Mouse (Mus musculus) stomach, embryonic 15.5 days (tissue): ENCODE results near the gene Mast4. TPM values are rescaled to one million over a fixed set of nuclear protein-coding genes. Genes with fewer than 3 reads are reported as not detected.

Experiments
- ATAC-seq: fragments of 200-750 bp; cut with Nextera tagmentation; 2 replicates; pipeline ENCODE4 v1.8.0; 2017; ENCODE audit warnings: low read depth, moderate number of reproducible peaks, moderate TSS enrichment; ENCODE audit not compliant: insufficient read depth, low FRiP score
- H3K27ac ChIP-seq: fragments of 300-500 bp; sonication (generic); 2 replicates; pipeline ENCODE4 v1.5.1; 2015; ENCODE audit warnings: mild to moderate bottlenecking, inconsistent platforms
- H3K27me3 ChIP-seq: fragments of 300-500 bp; sonication (generic); replicated peaks from 2 replicates; pipeline ENCODE4 v1.6.1; 2015; ENCODE audit warnings: inconsistent platforms
- H3K36me3 ChIP-seq: fragments of 300-500 bp; sonication (generic); 2 replicates; pipeline ENCODE4 v1.6.1; 2015; ENCODE audit warnings: inconsistent platforms
- H3K4me1 ChIP-seq: fragments of 300-500 bp; sonication (generic); 2 replicates; pipeline ENCODE4 v1.6.1; 2015; ENCODE audit warnings: inconsistent platforms
- H3K4me2 ChIP-seq: fragments of 300-500 bp; sonication (generic); 2 replicates; pipeline ENCODE4 v1.6.1; 2015; ENCODE audit warnings: mild to moderate bottlenecking, inconsistent platforms
- H3K4me3 ChIP-seq: fragments of 300-500 bp; sonication (generic); replicated peaks from 2 replicates; pipeline ENCODE4 v1.5.1; 2015; ENCODE audit warnings: inconsistent platforms
- H3K9ac ChIP-seq: fragments of 300-500 bp; sonication (generic); 2 replicates; pipeline ENCODE4 v1.6.1; 2015; ENCODE audit warnings: inconsistent platforms
- H3K9me3 ChIP-seq: fragments of 300-500 bp; sonication (generic); 2 replicates; pipeline ENCODE4 v1.6.1; 2016; ENCODE audit warnings: inconsistent platforms
- WGBS: fragments of 180-500 bp; shearing (Covaris S2); methylation state at CpG from one replicate; pipeline ENCODE4 v1.1.7; 2015; 5-methylcytosine and 5-hydroxymethylcytosine counted together
- polyA plus RNA-seq: library from polyadenylated mRNA; unstranded; fragments of >200 nt; fragmentation: Nextera tagmentation; extraction: Ambion mirVana; gene quantifications from 2 replicates; pipeline ENCODE4 v1.2.1, GENCODE M21; 2015

Gene Mast4
- polyA plus RNA-seq, 1 experiment from 2014 or later, result 29.5 TPM

DNA sequence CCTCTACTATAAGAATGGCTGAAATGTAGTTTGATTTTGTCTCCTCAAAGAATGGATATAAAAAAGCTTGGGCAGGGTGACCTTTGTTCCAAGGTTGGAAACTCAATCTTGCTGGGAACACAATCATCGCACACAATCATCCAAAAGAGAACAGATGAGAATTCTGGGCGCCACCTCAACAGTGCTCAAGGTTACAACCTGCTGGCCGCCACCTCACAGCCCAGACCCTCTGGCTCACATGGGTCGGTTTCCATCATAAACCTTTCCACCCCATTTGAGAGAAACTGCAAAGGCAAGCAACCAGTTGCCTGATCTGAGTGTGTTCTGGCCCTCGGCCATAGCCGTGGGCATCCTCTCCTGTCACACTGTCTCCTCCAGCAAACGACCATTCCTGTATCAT is 414.6 kb downstream of the Mast4 start:
- H3K9me3 ChIP-seq, result no peaks in the 10 kb centered on the region
- no peaks in the 10 kb centered on the region for H3K36me3 ChIP-seq
- no peak overlapping the region for H3K27ac ChIP-seq
- H3K27me3 ChIP-seq, result no peaks in the 10 kb centered on the region
- H3K4me1 ChIP-seq, result no peaks in the 10 kb centered on the region
- no peak overlapping the region for H3K9ac ChIP-seq
- H3K4me3 ChIP-seq, result no peak overlapping the region
- no peak overlapping the region for H3K4me2 ChIP-seq
- ATAC-seq, result no peak
- WGBS, result 87% methylated on average over 7 of the region's 7 CpGs

DNA sequence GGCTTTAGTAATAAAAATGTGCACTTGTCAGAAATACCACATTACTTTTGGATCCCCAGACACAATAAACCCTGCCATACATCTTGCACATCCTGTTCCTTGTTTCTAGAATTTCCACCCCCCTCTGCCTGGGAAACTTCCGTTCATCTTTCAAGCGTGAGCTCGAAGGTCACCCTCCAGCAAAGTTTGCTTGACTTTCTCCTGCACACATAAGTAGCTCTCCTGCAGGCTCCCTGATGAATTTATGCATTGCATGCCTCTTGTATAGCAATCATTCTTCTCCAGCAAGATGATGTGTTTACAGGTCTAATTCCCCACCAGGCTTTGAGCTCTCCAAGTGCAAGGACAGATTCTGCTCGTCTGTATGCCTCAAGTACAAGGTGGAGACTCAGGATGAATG is 415.7 kb downstream of the Mast4 start:
- no peak overlapping the region for H3K4me2 ChIP-seq
- no peaks in the 10 kb centered on the region for H3K9me3 ChIP-seq
- no peak overlapping the region for H3K4me3 ChIP-seq
- no peak for ATAC-seq
- H3K4me1 ChIP-seq, result no peaks in the 10 kb centered on the region
- no peaks in the 10 kb centered on the region for H3K36me3 ChIP-seq
- no peaks in the 10 kb centered on the region for H3K27me3 ChIP-seq
- H3K9ac ChIP-seq, result no peak overlapping the region
- H3K27ac ChIP-seq, result no peak overlapping the region
- 21% methylated on average over 4 of the region's 4 CpGs for WGBS

DNA sequence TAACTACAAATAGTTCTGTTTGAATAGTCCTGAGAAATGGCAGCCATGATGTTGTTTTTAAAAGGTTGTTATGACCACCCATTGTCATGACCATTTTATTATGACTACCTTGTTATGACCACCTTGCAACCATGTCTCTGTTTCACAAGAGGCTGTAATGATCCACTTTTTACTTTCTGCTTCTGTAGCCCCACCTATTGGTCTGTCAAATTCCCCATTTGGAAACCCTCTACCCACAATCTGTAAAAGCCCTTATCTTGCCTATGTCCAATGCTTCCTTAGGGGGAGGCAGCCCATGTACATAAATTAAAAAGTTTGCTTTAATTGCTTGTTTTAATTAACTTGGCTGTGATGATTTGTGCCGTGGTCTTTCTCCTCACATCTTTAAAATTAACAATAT is 419.0 kb downstream of the Mast4 start:
- Histone ChIP-seq H3K36me3 (no peaks in the 10 kb centered on the region), H3K27me3 (no peaks in the 10 kb centered on the region), H3K9ac (no peak overlapping the region), H3K4me3 (no peak overlapping the region), H3K4me1 (no peaks in the 10 kb centered on the region), H3K4me2 (no peak overlapping the region), H3K9me3 (no peaks in the 10 kb centered on the region), H3K27ac (no peak overlapping the region)
- 64% methylated on average over 1 of the region's 1 CpGs for WGBS
- no peak for ATAC-seq

DNA sequence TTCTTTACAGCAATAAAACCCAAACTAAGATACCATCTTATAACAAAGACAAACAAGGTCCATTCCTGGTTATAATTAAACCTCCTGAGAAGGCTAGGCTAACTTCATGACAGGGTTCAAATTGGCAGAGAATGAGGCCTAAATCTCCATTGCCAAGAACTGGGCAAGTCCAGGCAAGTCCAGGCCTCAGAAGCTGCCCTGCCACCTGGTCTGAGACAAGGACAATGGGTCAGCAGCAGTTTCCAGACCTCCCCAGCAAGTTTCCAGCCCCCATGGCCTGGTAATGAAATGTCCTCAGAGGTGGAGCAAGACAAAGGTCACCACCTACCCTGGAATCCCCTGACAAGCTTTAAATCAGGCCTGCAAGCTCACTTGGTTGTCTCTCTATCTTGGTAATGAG is 419.5 kb downstream of the Mast4 start:
- H3K36me3 ChIP-seq, result no peaks in the 10 kb centered on the region
- H3K4me3 ChIP-seq, result no peak overlapping the region
- H3K4me2 ChIP-seq, result no peak overlapping the region
- no peaks in the 10 kb centered on the region for H3K9me3 ChIP-seq
- no peak overlapping the region for H3K27ac ChIP-seq
- no peak overlapping the region for H3K9ac ChIP-seq
- no peaks in the 10 kb centered on the region for H3K4me1 ChIP-seq
- no peaks in the 10 kb centered on the region for H3K27me3 ChIP-seq
- no peak for ATAC-seq

DNA sequence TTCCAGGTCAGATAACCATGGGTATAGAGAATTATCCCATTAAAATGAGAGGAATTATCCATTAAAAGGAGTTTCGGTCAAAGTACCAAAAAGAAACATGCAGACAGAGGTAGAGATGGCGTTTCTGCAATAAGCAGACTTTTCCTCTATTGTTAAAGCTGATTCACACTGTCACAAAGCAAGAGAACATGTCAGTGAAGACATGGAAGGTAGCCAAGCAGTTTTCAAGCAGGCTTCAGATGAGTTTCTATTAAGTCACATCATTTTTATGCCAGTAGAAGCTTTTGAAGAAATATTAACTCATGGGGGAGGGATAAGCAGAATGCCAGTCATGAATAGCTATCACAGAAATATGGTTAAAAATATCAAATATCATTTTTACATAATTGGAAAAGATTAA is 420.4 kb downstream of the Mast4 start:
- ATAC-seq, result no peak
- Histone ChIP-seq H3K4me3 (no peak overlapping the region), H3K9me3 (no peaks in the 10 kb centered on the region), H3K36me3 (no peaks in the 10 kb centered on the region), H3K9ac (no peak overlapping the region), H3K27me3 (no peaks in the 10 kb centered on the region), H3K4me1 (no peaks in the 10 kb centered on the region), H3K4me2 (no peak overlapping the region), H3K27ac (no peak overlapping the region)
- WGBS, result 88% methylated on average over 2 of the region's 2 CpGs

DNA sequence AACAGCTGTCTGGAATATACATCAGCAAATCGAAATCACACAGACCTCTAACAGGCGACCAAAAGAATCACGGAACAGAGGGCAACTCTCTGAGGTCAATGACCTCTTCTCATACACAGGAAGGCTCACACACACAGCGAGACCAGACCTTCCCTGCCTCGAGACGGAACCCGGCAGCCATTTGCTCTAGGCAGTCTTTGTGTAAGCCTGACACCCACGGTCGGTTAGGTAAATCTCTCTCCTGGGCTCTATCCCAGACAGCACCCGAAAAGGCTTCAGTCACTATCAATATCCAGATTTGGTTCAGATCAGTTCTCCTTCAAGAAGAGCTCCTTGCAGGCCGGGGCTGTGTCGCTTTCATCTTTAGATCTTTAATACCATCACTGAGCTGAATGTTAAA is 421.4 kb downstream of the Mast4 start:
- Histone ChIP-seq H3K4me3 (no peak overlapping the region), H3K27me3 (no peaks in the 10 kb centered on the region), H3K9me3 (no peaks in the 10 kb centered on the region), H3K4me1 (no peaks in the 10 kb centered on the region), H3K4me2 (no peak overlapping the region), H3K9ac (no peak overlapping the region), H3K27ac (no peak overlapping the region), H3K36me3 (no peaks in the 10 kb centered on the region)
- WGBS, result 77% methylated on average over 12 of the region's 12 CpGs
- no peak for ATAC-seq

DNA sequence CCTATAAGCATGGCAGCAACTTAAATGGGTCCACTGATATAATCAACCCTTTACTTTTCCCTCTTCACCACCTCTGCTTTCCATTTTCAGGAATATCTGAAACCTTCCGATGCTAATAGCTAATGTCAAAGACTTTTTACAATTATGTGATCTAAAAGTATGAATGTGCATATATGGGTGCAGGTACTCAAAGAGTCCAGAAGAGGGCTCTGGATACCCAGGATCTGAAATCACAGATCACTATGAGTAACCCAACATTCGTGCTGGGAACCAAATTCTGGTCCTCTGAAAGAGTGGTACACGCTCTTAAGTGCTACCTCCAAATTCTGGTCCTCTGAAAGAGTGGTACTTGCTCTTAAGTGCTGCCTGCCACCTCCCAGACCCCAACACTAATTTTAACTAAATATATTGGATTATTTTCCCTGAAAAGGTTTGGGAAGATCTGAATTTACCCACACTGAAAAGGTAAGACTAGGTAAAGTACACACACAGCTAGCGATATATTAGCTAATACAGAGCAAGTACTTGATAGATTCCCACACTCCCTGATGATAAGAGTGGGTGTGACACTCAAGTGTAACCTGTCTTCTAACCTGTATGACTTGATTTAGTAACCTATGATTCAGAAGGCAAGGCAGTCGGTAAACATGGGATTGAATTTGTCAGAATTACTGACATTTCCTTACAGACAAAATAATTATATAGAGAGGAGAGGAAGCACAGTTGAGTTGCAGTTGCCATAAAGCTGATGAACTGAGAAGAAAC is 424.5 kb downstream of the Mast4 start:
- Histone ChIP-seq H3K27me3 (no peaks in the 10 kb centered on the region), H3K9me3 (no peaks in the 10 kb centered on the region), H3K36me3 (no peaks in the 10 kb centered on the region), H3K4me1 (no peaks in the 10 kb centered on the region), H3K27ac (no peak overlapping the region), H3K4me3 (no peak overlapping the region), H3K4me2 (no peak overlapping the region), H3K9ac (no peak overlapping the region)
- 86% methylated on average over 5 of the region's 5 CpGs for WGBS
- ATAC-seq, result no peak

DNA sequence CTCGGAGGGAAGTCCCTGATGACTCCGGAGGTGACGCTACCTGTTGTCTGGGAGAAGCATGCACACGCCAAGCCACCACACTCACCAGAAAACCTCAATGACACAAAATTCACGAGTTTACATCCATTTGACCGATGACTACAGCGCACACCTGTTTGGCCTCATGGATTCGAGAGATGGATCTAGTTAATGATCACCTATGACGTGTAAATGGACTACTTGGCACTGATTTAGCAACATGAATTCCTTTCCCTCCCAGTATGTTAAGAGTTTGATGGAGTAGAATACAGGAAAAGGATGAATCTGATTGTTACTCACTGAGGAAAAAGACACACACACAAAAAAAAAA is 427.7 kb downstream of the Mast4 start:
- no peak for ATAC-seq
- WGBS, result 4% methylated on average over 9 of the region's 9 CpGs

DNA sequence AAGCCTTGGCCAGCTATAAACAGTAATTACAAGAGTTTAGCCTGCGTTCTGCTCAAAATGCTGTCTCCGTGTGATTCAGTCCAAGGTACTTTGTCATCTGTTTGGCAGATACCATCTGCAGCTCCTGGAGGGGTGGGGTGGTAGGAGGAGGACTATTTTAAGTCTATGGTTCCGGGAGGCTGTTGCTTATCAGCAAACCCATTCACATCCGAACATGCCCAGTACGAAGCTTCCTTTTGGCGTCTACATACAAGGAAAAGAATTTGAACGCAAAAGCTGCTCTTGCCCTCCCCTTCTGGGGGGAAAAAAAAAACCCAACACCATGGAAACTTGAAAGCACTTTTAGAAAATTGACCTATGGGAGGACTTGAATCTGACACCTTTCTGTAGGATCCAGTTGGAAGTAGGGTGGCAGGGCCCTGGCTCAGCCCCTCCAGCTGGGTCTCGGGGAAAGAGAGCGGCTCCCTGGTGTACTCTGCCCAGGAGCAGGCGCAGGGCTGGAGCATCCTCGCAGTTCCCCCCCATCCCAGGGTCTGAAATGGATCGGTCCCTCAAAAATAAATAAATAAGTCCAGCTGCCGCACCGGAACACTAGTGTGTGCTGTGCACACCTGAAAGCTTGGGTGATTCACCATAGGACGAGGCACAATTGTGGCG is 428.2 kb downstream of the Mast4 start:
- no peaks in the 10 kb centered on the region for H3K9me3 ChIP-seq
- no peaks in the 10 kb centered on the region for H3K36me3 ChIP-seq
- 0% methylated on average over 16 of the region's 16 CpGs for WGBS
- peak overlapping the region; percentile 90 for H3K27ac ChIP-seq
- H3K9ac ChIP-seq, result peak overlapping the region; percentile 49
- peak overlapping the region; percentile 77 for H3K4me2 ChIP-seq
- H3K4me1 ChIP-seq, result 0 out of 2 replicates have a peak, but pooled peaks cover 10% of the 10 kb centered on the region
- ATAC-seq, result peak; percentile 93
- no peaks in the 10 kb centered on the region for H3K27me3 ChIP-seq
- H3K4me3 ChIP-seq, result peak overlapping the region; percentile 61

More for the DNA sequence above, 427.7 kb downstream of the Mast4 start:
- H3K4me2 ChIP-seq, result peak overlapping the region; percentile 77
- H3K9me3 ChIP-seq, result no peaks in the 10 kb centered on the region
- H3K9ac ChIP-seq, result no peak overlapping the region
- H3K4me1 ChIP-seq, result 0 out of 2 replicates have a peak, but pooled peaks cover 10% of the 10 kb centered on the region
- no peaks in the 10 kb centered on the region for H3K36me3 ChIP-seq
- peak overlapping the region; percentile 90 for H3K27ac ChIP-seq
- H3K4me3 ChIP-seq, result peak overlapping the region; percentile 61
- no peaks in the 10 kb centered on the region for H3K27me3 ChIP-seq

DNA sequence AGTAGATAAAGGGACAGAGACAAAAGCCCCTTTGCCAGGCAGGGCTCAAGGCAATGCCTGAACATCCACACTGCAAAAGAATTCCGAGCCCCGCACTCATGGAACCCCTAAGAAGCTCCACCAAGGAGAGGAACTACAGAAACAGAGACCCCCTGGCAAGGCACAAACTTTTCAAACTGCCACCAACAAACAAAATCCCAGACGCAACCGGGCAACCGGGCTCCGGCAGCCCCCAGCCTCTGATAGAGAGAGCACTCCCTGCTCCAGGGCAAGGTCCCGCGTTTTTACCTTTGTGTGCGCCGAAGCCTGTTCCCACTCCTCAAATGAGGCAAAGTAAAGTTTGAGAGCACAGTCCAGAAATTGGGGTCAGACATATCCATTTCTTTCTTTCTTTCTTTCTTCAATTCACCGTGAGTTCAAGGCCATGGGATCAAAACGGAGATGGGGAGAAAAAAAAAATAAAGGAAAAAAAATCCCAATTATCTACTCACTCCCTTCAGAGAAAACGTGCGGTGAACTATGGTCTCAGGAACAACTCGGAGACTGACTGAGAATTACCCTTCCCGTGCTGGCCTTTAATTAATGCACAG is 428.8 kb downstream of the Mast4 start:
- Histone ChIP-seq H3K27me3 (no peaks in the 10 kb centered on the region), H3K4me3 (peak overlapping the region; percentile 61), H3K9me3 (no peaks in the 10 kb centered on the region), H3K36me3 (no peaks in the 10 kb centered on the region), H3K4me1 (0 out of 2 replicates have a peak, but pooled peaks cover 10% of the 10 kb centered on the region), H3K4me2 (peak overlapping the region; percentile 77), H3K27ac (peak overlapping the region; percentile 90), H3K9ac (peak overlapping the region; percentile 49)
- WGBS, result 1% methylated on average over 16 of the region's 16 CpGs
- ATAC-seq, result no peak

DNA sequence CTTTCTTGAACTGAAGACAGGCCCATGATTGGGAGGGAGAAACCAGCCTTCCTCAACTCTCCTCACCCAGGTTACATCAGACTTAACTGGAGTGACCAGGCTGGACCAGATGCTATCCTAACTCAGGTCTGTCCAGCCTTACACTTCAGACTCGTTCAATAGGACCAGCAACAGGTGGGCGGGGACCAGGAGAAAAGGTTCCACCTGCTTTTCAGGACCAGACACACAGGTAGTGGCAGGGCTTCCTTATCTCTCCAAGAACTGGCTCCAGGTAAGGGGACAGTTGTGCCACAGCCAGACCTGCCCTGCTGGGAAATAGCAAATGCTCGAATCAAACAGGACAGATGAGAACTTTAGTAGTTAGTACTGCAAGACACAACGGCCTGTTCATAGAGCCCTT is 430.6 kb downstream of the Mast4 start:
- no peak overlapping the region for H3K9ac ChIP-seq
- ATAC-seq, result no peak
- no peak overlapping the region for H3K4me3 ChIP-seq
- WGBS, result 62% methylated on average over 4 of the region's 4 CpGs
- no peaks in the 10 kb centered on the region for H3K27me3 ChIP-seq
- no peak overlapping the region for H3K27ac ChIP-seq
- H3K36me3 ChIP-seq, result no peaks in the 10 kb centered on the region
- no peaks in the 10 kb centered on the region for H3K9me3 ChIP-seq
- H3K4me2 ChIP-seq, result peak overlapping the region; percentile 33
- H3K4me1 ChIP-seq, result peaks cover 13% of the 10 kb centered on the region; the same call in 1 of the 2 replicates

DNA sequence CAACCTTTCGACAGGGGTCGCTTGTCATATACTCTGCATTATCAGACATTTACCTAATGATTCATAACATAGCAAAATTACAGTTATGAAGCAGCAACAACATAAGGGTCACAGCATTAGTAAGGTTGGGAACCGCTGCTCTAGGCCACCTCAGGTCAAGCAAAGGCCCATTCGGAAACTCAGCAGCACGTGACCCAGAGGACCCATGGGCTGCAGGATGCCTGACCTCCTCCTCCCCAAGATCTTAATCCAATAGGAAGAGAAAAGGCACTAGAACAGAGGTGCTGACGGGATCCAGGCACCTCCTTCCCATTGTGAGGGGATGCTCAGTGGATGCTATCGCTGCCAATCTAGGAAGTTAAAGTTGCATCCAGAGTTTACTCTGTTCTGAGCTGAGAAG is 432.2 kb downstream of the Mast4 start:
- Histone ChIP-seq H3K9me3 (no peaks in the 10 kb centered on the region), H3K27me3 (no peaks in the 10 kb centered on the region), H3K4me2 (no peak overlapping the region), H3K9ac (no peak overlapping the region), H3K27ac (no peak overlapping the region), H3K36me3 (no peaks in the 10 kb centered on the region), H3K4me3 (no peak overlapping the region), H3K4me1 (peaks cover 13% of the 10 kb centered on the region; the same call in 1 of the 2 replicates)
- 91% methylated on average over 7 of the region's 7 CpGs for WGBS
- ATAC-seq, result no peak
